Mouse (Mus musculus): ENCODE data around the gene Tesc.

The Tesc gene

DNA sequence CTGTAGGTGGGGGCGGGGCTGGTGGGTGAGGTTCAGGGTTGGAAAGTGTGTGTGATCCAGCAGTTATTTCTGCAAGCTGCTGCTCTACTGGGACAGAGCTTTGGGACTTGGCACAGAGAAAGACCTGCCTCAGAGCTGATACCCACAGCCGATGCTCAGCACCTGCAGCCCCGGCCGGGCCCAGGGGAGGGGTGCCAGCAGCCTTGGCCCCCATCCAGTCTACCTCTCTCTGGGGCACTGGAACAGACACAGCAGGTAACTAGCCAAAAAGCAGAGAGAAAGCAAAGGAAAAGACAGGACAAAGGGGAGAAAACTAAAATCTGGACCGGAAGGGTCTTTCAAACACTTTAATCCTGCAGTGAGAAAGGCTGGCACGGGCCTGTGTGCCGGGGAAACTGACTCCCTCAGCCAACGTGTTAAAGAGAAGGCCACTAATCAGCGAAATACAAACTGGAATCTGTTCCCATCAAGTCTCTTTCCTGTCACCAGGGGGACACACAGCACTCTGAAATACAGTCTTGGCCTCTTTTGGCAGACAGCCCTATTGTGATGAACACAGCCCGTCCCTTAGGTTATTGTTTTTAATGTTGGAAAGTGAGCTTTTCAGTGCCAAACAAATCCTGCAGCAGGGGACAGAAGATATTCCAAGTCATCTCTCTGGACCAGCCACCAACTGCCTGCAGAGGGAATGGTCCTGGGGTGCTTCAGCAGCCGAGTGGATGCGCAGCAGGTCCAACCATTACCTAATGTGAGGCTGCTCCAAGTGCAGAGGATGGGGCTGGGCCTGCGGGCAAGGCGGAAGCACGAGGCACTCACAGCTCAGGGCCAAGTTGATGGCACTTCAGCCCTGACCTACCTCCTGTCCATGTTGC, 49.4 kb downstream of the Tesc start:
- DNase-seq (ENCODE audit: low spot score) = no peak

- DNase-seq (ENCODE audit: low spot score) = no peak
These were observed 51.0 kb downstream of the Tesc start for GRCm38 (mm10) chr5:118078550-118078949.

DNA sequence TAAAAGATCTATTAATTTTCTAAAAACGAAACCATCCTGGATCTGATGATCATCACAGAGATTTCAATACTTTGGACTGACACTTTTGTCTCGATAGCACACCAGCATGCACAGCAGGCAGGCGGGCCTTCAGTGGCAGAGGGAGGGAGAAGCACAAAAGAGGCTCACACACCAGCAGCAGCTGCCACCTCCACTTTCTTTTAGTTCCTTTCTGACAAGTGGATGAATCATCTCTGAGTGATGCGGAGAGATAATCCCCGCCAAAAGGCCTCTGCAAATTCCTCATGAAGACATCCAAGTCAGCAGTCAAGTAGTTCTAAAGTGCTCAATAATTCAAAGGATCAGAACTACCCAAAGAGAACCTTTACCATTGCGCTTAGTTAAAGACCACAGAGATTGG, 51.8 kb downstream of the Tesc start:
- no peak for DNase-seq (ENCODE audit: low spot score)

- no peak for DNase-seq (ENCODE audit: low spot score)
These were observed 52.3 kb downstream of the Tesc start for GRCm38 (mm10) chr5:118079839-118080250.

DNA sequence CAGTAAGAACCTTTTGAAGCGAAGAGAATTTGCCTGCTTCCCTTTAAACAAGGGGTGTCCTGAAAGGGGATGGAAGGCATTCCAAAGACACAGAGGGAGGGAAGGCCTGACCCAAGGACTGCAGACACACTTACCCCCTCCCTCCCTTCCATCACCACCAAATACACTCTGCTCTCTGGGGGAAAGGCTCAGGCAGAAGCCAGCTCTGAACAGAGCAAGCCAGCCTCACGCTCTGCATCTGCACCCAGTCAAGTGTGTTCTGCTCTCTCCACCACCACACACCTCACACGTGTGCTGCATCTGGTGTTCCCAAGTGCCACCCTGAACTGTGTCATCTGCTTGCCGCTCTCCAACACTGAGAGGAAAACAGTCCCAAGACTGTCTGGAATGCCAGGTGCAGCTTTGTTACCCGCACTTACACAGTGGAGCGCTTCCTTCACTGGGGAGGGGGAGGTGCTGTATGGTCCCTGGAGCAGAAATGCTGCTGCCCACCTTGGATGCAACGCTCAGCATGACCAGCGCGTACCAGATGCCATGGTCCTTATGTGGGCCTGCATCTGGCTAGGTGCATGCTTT, 53.9 kb downstream of the Tesc start:
- DNase-seq (ENCODE audit: low spot score) = no peak

DNA sequence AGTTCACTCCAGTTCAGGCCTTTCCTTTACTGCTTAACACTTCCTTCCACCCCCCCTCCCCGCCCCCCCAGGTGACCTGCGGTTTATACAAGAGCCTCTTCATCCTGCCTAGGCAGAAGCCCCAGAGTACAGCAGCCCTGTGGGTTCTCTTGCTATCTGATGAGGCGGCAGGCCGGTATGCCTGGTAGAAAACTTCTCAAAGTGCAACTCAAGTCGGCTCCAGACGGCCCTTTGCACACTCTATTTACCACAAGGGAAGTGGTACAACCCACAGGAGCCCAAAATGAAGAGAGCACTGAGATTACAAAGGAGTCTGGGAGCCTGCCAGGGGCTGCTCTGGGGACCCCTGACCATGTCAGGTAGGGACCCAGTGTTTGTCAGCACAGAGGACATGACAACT, 54.5 kb downstream of the Tesc start:
- no peak for DNase-seq (ENCODE audit: low spot score)

GRCm38 (mm10) chr5:118083060-118083638, 55.6 kb downstream of the Tesc start:
- no peak for DNase-seq (ENCODE audit: low spot score)

DNA sequence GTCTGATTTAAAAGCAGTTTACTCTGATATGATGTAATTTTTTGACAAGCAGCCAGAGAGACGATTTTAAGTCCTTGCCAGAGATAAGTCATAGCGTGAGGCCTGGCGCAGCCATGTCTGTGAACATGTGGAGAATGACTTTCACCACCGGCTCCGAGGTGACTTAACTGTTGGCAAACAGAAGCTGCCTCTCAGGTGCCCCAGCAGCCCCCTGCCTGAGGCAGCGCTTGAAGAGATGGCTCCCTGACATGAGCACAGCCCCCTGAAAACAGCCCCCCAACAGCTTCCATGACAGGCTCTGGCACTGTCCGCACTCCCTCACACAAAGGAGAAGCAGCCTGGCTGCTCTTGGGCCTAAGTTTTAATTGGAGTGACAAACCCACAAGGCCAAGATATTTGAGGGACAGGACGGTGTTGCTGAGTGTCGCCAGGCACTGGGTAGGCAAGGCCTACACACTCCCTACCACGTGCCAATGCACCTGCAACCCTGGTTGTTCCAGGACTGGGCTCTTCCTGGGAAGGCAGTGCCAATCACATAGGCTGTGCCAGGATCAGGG, 56.7 kb downstream of the Tesc start:
- no peak for DNase-seq (ENCODE audit: low spot score)

- DNase-seq (ENCODE audit: low spot score) = no peak
These were observed 57.8 kb downstream of the Tesc start for GRCm38 (mm10) chr5:118085313-118085712.

DNA sequence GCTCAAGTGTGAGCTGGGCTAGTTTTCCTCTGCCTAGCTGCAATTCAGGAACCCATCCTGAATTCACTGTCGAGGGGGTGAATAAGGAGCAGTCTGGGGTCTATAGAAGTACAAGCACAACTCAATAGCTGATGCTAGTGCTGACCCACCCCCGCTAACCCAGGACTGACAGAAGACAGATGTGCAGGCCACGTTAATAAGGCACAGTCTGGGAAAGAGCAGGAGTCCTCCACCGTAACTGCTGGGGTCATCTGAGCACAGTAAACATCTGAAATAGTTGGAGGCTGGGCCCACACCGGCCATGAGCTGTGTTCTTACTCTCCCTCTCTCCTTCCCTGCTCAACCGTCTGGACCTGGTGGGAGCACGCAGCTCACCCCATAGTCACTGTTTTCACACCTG, 59.4 kb downstream of the Tesc start:
- DNase-seq (ENCODE audit: low spot score) = no peak

DNA sequence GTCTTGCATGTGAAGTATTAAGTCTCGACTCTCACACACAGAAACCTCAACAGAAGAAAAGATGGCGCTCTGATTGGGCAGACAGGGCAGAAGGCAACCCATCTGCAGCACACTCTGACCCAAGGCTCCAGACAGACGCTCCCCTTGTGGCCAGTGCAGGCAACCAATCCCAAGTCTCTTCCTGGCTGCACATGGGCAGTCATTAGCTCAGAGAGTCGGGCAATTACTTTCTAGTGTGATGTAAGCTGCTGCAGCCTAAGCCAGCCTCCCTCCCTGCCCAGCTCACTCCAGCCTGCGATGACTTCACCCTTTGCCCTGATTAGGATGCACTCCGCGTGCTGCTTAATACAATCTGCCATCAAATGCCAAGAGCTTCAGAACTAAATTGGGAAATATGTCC, 61.6 kb downstream of the Tesc start:
- no peak for DNase-seq (ENCODE audit: low spot score)

- DNase-seq (ENCODE audit: low spot score) = no peak
These were observed 62.6 kb downstream of the Tesc start for GRCm38 (mm10) chr5:118090101-118090500.

DNA sequence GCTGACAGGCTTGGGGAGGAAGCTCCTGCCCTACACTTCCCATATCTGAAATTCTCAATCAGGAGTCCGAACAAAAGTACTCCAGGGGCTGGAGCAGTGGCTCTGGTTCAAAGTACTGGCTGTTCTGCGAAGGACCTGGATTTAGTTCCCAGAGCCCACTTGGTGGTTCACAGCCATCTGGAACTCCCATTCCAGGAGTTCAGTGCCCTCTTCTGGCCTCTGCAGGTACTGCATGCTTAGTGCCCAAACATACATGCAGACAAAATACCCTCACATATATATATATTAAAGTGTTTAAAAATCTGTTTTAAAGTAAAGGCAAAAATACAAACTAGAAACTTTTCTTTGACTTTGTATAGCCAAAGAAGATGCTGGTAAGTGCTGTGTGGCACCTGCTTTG, 63.3 kb downstream of the Tesc start:
- DNase-seq (ENCODE audit: low spot score) = no peak

DNA sequence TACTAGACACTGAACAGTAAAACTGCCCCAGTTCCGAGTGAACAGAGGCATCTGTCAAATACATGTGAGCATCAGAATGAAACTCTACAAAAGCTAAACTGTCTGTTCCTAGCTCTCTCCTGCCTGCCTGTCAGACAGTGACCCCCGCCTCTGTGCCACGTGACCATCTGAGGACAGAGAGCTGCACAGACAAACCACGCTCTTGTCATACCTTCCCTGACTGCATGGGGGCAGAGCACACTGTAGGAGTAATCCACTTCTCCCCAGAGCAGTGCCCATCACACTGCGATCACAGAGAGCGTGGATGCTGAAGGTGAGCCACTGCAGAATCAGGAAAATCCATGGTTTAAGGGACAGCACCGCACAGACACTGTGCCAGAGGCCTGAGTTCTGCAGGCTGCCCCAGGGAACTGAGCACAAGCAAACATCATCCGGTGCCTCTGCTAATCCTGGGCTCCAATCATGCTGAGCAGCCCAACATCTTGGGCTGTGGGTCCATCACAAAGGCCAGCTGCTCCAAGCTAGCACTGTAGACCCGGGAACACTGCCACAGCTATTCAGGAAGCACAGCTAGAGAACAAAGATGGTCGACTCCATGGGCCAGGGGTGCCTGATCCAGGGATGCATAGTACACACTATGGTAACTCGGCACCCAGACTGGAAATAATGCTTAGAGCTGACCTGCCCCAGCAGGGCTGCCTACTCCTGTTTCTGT, 65.9 kb downstream of the Tesc start:
- no peak for DNase-seq (ENCODE audit: low spot score)

DNA sequence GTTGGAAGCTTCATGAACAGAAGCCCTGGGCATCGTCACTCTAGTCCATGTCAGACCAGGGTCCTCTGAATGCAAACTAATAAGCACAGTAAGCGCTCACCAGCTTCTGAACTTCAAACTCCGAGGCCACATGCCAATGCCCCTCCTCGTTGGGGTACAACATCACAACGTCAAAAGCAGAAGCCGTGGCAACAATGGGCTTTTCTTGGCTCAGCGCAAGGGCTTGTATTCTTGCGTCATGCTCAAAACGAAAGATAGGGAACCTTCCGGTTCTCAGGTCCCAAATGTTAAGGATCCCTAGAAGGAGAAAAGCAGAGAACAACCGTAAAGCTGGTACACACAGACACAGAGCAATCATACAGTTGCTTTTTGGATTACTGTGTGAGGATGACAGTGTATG, 67.9 kb downstream of the Tesc start:
- DNase-seq (ENCODE audit: low spot score) = no peak

DNA sequence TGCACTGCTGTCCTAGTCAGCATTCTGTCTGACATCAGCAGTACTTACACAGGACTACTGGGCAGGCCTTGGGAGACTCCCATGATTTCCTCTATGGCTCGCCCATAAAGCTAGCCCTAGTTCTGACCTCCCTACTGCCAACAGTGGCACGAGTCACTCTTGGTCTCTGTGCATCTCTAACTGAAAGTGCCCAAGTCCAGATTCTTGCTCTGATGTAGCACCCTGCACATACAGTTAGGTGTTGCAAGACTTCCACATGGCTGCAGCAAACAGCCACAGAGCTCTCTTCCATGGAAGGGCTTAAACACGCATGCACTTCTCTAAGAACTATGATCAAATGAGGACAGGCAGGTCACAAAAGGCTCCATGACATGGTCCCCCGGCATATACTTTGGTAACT, 68.3 kb downstream of the Tesc start:
- no peak for DNase-seq (ENCODE audit: low spot score)

- DNase-seq (ENCODE audit: low spot score) = no peak
These were observed 68.8 kb downstream of the Tesc start for GRCm38 (mm10) chr5:118096317-118096716.

DNA sequence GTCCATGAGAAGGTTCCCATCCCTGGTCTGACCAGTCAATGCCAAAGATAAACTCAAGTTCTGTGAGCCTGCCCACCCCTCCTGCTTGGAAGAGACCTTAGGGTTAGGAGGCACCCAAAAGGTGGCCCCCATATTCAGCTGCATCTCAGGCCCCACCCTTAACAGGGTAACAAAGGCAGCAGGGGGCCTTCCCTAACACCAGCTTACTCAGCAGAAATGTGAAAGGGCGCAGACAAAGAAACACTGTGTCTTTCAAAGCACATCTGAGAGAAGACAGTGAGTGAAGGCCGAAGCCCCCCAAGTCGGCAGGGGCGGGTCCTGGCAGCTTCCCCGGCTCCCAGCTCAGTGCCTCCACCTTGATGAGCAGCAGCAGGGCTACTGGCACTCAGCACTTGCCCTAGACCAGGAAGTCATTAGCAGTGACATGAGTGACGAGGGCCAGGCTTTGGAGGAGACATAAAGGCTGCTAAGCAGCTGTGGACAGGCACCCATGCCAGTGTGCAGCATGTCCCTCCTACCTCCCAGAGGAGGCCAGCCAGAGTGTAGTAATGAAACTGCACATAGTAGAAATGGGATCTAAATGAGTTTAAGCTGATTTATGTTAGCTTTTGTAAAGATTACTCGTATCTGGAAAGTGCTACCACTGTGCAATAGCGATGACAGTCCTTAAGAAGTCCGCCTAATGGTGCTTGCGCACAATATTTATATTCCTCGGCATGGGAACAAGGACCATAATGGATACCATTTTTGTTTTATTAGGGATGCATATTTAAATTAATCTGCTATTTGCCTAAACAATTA, 71.7 kb downstream of the Tesc start:
- no peak for DNase-seq (ENCODE audit: low spot score)

DNA sequence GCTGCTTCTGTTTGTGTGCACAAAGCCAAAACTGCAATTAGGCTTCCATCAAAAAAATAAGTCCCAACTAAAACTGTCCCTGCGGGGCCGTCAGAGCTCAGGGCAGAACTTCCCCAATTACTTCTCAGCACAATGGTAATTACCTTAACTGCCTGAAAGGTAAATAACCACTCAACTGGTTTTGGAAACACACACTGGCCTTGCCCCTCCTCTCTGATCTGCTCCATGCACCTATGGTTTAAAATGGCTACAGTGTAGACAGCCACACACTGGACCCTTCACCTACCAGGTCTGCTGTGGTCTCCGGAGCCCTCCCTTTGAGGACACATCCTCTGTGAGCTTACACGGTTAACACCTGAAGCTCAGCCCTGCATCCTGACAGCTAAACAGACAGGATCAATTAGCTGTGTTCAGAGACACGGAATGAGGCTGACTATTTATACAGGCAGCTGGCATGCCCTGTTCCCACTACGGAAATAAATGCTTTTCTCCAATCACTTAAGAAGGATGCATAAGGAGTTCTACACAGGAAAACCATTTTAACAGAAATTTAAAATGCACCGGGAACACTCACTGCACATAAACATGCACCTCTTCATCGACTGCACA, 72.4 kb downstream of the Tesc start:
- DNase-seq (ENCODE audit: low spot score) = no peak

DNA sequence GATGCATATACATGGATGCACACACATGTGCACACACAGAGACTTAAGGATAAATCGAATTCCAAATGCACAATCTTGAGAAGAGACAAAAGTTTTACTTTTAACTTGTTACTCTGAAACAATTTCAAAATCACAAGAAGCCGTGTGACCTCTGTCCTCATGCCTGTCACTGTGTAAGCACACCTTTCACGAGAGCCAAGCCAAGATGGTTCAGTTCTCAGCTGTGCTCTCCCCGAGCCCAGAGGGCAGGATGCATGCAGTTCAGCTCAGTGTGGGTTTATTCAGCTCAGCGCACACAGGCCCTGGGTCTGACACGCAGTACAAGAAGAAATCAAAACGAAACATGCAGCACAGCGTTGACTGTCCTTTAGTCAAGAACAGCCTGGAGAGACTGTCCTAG, 78.0 kb downstream of the Tesc start:
- no peak for DNase-seq (ENCODE audit: low spot score)

- DNase-seq (ENCODE audit: low spot score) = no peak
These were observed 79.1 kb downstream of the Tesc start for GRCm38 (mm10) chr5:118106667-118107066.
